1 mouse cellular context compared by ENCODE assay signal in the genomic region with DNA sequence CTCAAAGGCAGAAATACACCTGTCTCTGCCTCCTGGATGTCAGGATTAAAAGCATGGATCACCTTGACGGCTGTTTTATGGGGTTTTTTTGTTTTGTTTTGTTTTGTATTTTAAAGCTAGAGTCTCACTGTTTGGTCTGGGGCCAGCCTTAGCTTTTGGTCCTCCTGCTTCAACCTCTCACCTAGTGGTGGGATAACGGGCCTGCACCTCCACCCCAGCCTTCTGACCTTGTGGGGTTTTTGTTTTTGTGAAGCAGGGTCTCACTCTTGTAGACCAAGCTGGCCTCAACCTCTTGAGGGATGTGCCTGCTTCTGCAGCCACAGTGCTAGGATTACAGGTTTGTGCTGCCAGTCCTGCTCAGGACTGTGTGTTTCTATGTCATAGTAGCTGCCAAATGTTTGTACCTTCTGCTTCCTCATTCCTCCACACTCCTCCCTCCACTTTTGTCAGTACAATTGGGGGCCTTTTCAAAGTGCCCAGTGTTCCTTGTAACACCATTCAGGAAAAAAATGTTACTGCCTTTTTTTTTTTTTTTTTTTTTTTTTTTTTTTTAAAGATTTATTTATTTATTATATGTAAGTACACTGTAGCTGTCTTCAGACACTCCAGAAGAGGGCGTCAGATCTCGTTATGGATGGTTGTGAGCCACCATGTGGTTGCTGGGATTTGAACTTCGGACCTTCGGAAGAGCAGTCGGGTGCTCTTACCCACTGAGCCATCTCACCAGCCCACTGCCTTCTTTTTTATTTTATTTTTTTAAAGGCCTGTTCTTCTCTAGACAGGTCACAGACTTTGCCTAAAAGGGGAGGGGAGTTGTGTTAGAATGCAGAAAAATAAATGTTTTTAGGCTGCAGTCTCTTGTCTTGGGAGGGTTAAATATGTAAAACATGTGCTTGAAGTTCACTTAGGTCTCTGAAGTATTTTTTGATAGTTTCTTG.
A peak's percentile ranks its signal among the peaks of the same experiment; 100 is the strongest.
TF ChIP-seq lines count a peak whose summit lies in the region.

No protein-coding gene starts in this region.

TF ChIP-seq in MEL, 35 proteins besides CTCF, POLR2A, EP300 and RAD21 (continued from another document):
- TF ChIP-seq ZNF384 (IDR thresholded peaks at IDR 0.05; ENCODE audit: low read depth, low read length) (peak; percentile 82), E2F4 (IDR thresholded peaks at IDR 0.05; ENCODE audit: borderline replicate concordance, low read depth, low read length) (no peak), ZMIZ1 (IDR thresholded peaks at IDR 0.05; ENCODE audit: low read depth, low read length) (no peak), CHD1 (IDR thresholded peaks at IDR 0.05; ENCODE audit: low read depth, low read length) (0 out of 2 replicates have a peak, but pooled peaks have one; percentile 27), ETS1 (IDR thresholded peaks at IDR 0.05; ENCODE audit: low read depth, low read length) (0 out of 2 replicates have a peak, but pooled peaks have one; percentile 16), MAZ (IDR thresholded peaks at IDR 0.05; ENCODE audit: low read depth, low read length) (0 out of 2 replicates have a peak, but pooled peaks have one; percentile 23), MXI1 (IDR thresholded peaks at IDR 0.05; ENCODE audit: low read depth, low read length) (peak; percentile 30; the same call in 1 of the 2 replicates), POLR2AphosphoS5 (IDR thresholded peaks at IDR 0.05; ENCODE audit: borderline replicate concordance, low read depth, low read length) (no peak), UBTF (IDR thresholded peaks at IDR 0.05; ENCODE audit: borderline replicate concordance, insufficient read depth, low read depth, low read length) (no peak), MYC (IDR thresholded peaks at IDR 0.05; ENCODE audit: low read depth, low read length) (peak; percentile 39; the same call in 1 of the 2 replicates)
